Mouse (Mus musculus): ENCODE data around the gene Purb. TPM values are rescaled to one million over a fixed set of nuclear protein-coding genes. Genes with fewer than 3 reads are reported as not detected.

Gene Purb
- polyA plus RNA-seq, 1 experiment from 2014 or later, result 21.6 TPM

DNA sequence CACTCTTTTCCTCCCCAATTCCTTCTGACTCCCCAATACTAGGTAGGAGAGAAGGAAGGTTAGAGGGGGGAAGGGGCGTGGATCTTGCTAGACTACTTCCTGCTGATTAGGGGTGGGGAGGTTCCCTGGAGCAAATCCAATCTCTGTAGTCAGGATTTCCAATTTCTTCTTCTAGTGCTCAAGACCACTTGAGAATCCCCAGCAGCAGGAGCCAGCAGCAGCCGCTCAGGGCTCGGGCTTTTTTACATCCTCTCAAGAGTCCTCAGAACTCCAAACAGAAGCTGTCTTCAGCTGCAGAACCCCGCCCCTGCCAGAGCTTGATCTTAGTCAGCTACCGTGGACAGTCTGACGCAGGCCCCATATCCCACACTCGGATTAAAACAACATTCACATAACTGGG, 11.8 kb upstream of the Purb start:
- H3K9ac ChIP-seq (ENCODE audit: low read depth, low read length), result no peak overlapping the region
- H3K27me3 ChIP-seq (replicated peaks; ENCODE audit: control insufficient read depth, insufficient read depth, low read length), result no peaks in the 10 kb centered on the region
- H3K4me3 ChIP-seq (ENCODE audit: low read depth, low read length), result no peak overlapping the region
- H3K9me3 ChIP-seq (ENCODE audit: control insufficient read depth), result no peaks in the 10 kb centered on the region
- H3K4me1 ChIP-seq (replicated peaks; ENCODE audit: control insufficient read depth, insufficient read depth, low read length), result no peaks in the 10 kb centered on the region
- H3K4me2 ChIP-seq (replicated peaks; ENCODE audit: low read depth), result no peak overlapping the region
- ATAC-seq, result no peak
- 46% methylated on average over 7 of the region's 7 CpGs for WGBS
- H3K27ac ChIP-seq (ENCODE audit: low read depth, low read length), result 0 out of 2 replicates have a peak overlapping the region, but pooled peaks have one; percentile 28
- TF ChIP-seq CTCF (IDR thresholded peaks at IDR 0.05; ENCODE audit: low read depth), result no peak
- H3K36me3 ChIP-seq (ENCODE audit: control insufficient read depth, insufficient read depth), result no peaks in the 10 kb centered on the region

DNA sequence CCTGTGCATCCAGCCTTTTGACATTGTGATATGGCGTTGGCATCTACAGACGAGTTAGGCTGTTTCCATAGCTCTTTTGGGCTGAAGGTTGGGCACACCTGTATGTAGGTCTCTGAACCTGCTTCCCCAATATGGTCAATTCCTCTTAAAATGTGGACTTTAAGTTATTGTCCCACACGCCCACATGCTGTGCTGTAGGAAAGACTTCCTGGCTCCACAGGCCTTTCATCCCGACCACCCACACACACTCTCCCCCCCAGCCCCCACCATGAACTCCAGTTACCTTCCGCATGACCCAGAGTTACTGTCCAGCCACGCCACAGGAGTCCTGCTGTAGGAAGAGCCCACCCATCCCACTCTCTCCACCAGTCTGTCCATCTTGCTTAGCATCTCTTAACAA, 11.2 kb upstream of the Purb start:
- no peak overlapping the region for H3K4me3 ChIP-seq (ENCODE audit: low read depth, low read length)
- 0 out of 2 replicates have a peak overlapping the region, but pooled peaks have one; percentile 28 for H3K27ac ChIP-seq (ENCODE audit: low read depth, low read length)
- H3K9me3 ChIP-seq (ENCODE audit: control insufficient read depth), result no peaks in the 10 kb centered on the region
- H3K27me3 ChIP-seq (replicated peaks; ENCODE audit: control insufficient read depth, insufficient read depth, low read length), result no peaks in the 10 kb centered on the region
- TF ChIP-seq CTCF (IDR thresholded peaks at IDR 0.05; ENCODE audit: low read depth), result no peak
- no peak overlapping the region for H3K4me2 ChIP-seq (replicated peaks; ENCODE audit: low read depth)
- H3K9ac ChIP-seq (ENCODE audit: low read depth, low read length), result no peak overlapping the region
- no peaks in the 10 kb centered on the region for H3K36me3 ChIP-seq (ENCODE audit: control insufficient read depth, insufficient read depth)
- H3K4me1 ChIP-seq (replicated peaks; ENCODE audit: control insufficient read depth, insufficient read depth, low read length), result no peaks in the 10 kb centered on the region
- no peak for ATAC-seq
- 66% methylated on average over 6 of the region's 6 CpGs for WGBS

DNA sequence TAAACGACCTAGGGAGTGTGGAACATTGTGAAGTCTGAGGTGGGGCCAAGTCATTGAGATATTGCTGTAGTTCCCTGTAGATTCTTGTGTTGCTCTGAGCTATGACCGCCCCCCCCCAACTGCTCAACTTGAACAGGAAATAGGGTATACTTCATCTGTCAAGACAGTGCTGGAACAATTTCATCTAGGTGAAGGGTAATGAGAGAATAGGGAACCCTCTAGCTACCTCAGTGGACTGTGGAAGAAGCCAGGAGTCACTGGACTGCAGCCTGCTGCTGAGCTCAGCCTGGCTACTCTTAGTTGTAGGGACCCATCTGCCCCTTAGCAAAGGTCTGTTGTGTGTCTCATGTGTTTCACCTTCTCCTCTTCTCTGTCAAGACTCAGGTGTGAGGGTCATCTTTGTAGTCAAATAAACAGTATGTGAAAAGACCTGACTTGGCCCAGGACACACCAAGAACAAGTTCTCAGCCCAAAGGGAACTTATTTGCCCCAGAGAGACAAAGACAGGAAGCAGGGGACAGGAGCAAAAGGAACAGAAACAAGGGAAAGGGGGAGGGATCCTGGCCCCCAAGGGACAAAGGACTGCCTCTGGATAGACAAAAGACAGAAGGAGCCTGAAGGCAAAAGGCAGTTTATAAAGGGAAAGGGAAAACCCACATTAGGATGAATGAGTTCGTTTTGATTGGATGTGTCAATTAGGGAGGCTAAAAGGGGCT, 8.7 kb upstream of the Purb start:
- H3K4me3 ChIP-seq (ENCODE audit: low read depth, low read length), result no peak overlapping the region
- no peak for ATAC-seq
- H3K9me3 ChIP-seq (ENCODE audit: control insufficient read depth), result no peaks in the 10 kb centered on the region
- H3K4me1 ChIP-seq (replicated peaks; ENCODE audit: control insufficient read depth, insufficient read depth, low read length), result no peaks in the 10 kb centered on the region
- no peaks in the 10 kb centered on the region for H3K27me3 ChIP-seq (replicated peaks; ENCODE audit: control insufficient read depth, insufficient read depth, low read length)
- H3K9ac ChIP-seq (ENCODE audit: low read depth, low read length), result no peak overlapping the region
- TF ChIP-seq CTCF (IDR thresholded peaks at IDR 0.05; ENCODE audit: low read depth), result no peak
- no peak overlapping the region for H3K27ac ChIP-seq (ENCODE audit: low read depth, low read length)
- no peak overlapping the region for H3K4me2 ChIP-seq (replicated peaks; ENCODE audit: low read depth)
- 48% methylated on average over 3 of the region's 3 CpGs for WGBS
- H3K36me3 ChIP-seq (ENCODE audit: control insufficient read depth, insufficient read depth), result no peaks in the 10 kb centered on the region

DNA sequence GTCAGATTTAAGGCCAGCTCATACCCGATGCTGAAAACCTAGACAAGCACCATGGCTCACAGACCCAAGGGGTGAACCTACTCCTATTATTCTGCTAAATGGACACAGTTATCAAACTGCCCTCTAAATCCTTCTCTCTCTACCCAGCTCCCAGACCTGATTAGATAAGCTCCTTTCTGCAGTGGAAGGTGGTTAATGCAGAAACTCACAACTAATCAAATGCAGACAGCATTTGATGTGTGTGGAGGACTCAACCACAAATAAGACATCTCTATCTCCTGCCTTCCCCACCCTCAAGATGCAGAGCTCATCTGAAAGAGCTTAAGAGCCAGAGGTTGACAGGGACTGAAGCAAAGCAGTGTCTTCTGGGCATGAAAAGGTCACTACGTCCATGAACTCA, 7.4 kb upstream of the Purb start:
- Histone ChIP-seq H3K4me2 (replicated peaks; ENCODE audit: low read depth) (no peak overlapping the region), H3K9me3 (ENCODE audit: control insufficient read depth) (no peaks in the 10 kb centered on the region), H3K9ac (ENCODE audit: low read depth, low read length) (no peak overlapping the region), H3K36me3 (ENCODE audit: control insufficient read depth, insufficient read depth) (no peaks in the 10 kb centered on the region), H3K27me3 (replicated peaks; ENCODE audit: control insufficient read depth, insufficient read depth, low read length) (no peaks in the 10 kb centered on the region), H3K27ac (ENCODE audit: low read depth, low read length) (no peak overlapping the region), H3K4me3 (ENCODE audit: low read depth, low read length) (no peak overlapping the region), H3K4me1 (replicated peaks; ENCODE audit: control insufficient read depth, insufficient read depth, low read length) (no peaks in the 10 kb centered on the region)
- WGBS, result 83% methylated on average over 2 of the region's 2 CpGs
- ATAC-seq, result no peak
- no peak for TF ChIP-seq CTCF (IDR thresholded peaks at IDR 0.05; ENCODE audit: low read depth)

DNA sequence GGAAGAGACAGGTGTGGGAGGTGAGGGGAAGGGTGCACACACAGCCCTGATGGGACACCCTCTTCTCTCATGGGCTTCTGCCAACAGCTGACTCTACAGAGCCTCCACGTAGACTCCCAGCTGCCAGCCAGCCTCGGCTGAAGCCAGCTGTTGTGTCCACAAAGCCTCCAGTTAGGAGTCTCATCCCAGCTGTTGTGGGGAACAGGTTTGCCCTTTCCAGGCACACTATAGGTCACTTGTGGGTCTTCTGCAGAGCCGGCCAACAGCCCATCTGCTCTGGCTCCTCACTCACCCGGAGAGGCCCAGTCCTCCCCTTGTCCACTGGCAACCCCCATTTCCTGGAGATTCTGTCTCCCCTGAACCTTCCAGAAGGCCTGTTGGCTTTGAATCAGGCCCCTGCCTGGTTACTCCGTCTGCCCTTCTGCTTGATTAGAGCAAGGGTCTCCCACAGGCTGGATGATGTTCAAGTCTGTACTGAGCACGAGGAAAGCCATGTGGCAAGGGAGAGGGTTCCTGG, 6.0 kb upstream of the Purb start:
- Histone ChIP-seq H3K27me3 (replicated peaks; ENCODE audit: control insufficient read depth, insufficient read depth, low read length) (no peaks in the 10 kb centered on the region), H3K9me3 (ENCODE audit: control insufficient read depth) (no peaks in the 10 kb centered on the region), H3K4me3 (ENCODE audit: low read depth, low read length) (no peak overlapping the region), H3K36me3 (ENCODE audit: control insufficient read depth, insufficient read depth) (no peaks in the 10 kb centered on the region), H3K4me1 (replicated peaks; ENCODE audit: control insufficient read depth, insufficient read depth, low read length) (no peaks in the 10 kb centered on the region), H3K4me2 (replicated peaks; ENCODE audit: low read depth) (no peak overlapping the region), H3K27ac (ENCODE audit: low read depth, low read length) (no peak overlapping the region), H3K9ac (ENCODE audit: low read depth, low read length) (no peak overlapping the region)
- TF ChIP-seq CTCF (IDR thresholded peaks at IDR 0.05; ENCODE audit: low read depth), result no peak
- ATAC-seq, result no peak
- 60% methylated on average over 6 of the region's 6 CpGs for WGBS

DNA sequence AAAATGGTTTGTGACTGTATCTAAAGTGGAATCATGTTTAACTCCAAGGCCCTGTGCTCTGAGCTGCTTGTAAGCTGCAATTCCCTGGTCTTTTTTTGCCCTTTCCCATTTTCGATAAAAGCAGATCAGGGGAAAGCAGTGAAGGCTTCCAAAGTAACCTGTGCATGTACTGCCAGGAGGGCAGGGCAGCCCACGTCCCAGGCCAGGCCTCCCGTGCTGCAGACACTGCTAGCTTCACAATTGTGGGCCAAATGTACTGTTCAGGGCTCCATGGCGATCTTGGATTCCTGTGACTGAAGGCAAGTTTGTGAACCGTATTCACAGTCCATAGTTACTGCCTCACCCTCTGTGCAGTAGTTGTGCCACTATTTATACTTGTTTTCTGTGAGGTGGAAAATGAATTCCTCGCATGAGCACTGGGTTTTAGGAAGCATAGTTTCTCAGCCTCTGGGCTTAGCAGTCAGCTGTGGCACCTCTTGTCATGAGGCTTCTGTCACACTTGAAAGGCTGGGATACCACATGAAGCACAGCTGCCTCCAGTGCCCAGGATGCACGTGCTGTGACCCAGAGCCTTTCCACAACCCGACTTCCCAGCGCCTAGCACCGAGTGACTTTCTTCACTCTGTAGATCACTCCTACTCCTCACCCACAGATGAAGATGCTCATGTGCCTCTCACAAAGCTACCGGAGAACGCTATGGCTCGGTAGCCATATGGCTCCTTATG, 5.1 kb upstream of the Purb start:
- Histone ChIP-seq H3K27me3 (replicated peaks; ENCODE audit: control insufficient read depth, insufficient read depth, low read length) (no peaks in the 10 kb centered on the region), H3K4me2 (replicated peaks; ENCODE audit: low read depth) (no peak overlapping the region), H3K9me3 (ENCODE audit: control insufficient read depth) (no peaks in the 10 kb centered on the region), H3K27ac (ENCODE audit: low read depth, low read length) (no peak overlapping the region), H3K36me3 (ENCODE audit: control insufficient read depth, insufficient read depth) (no peaks in the 10 kb centered on the region), H3K4me3 (ENCODE audit: low read depth, low read length) (no peak overlapping the region), H3K4me1 (replicated peaks; ENCODE audit: control insufficient read depth, insufficient read depth, low read length) (no peaks in the 10 kb centered on the region), H3K9ac (ENCODE audit: low read depth, low read length) (no peak overlapping the region)
- WGBS, result 84% methylated on average over 13 of the region's 13 CpGs
- no peak for TF ChIP-seq CTCF (IDR thresholded peaks at IDR 0.05; ENCODE audit: low read depth)
- ATAC-seq, result no peak

Measured in intestine, postnatal 0 days (tissue).